Mouse (Mus musculus): Measurements from ENCODE around the gene Thap7. TPM values are rescaled to one million over a fixed set of nuclear protein-coding genes. Genes with fewer than 3 reads are reported as not detected.

The Thap7 gene
- polyA plus RNA-seq (2015; fragmentation: Illumina TruSeq; extraction: RNeasy Lipid Tissue Mini Kit (QIAGEN cat#74804); ENCODE audit: insufficient read depth, low read depth, low replicate concordance), result 11.2 TPM

DNA sequence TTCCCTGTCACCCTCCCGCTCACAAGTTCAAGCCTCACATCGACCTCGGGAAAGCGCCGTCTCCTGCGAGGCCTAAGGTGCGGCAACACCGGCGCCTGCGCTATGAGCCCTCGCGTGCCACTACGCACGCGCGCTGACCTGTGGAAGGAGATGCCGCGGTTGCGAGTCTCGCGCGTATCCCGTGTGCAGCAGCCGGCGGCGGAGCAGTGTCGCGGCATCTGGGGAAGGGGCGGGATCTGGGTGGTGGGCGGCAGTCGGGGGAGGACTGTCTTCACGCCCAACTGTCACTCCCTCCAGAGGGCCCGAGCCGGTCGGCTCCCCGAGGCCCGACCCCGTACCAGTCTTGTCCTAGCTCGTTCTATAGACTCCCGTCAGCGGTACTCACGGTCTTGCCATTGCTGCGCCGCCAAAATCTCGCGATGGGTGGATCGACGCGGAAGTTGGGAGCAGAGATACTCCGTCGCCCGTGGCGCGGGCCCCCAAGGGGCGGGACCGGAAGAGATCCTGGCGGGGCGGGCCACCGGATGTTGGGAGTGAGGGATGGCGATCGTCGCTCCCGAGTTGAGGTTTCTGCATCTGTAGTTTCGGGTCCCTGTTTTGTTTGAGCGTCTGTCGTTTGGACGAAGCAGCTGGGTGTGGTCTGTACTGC lies at the start of gene Thap7:
Thap7 (minus strand) TSS at position 497 of the 649 bp plus-strand sequence.

DNA sequence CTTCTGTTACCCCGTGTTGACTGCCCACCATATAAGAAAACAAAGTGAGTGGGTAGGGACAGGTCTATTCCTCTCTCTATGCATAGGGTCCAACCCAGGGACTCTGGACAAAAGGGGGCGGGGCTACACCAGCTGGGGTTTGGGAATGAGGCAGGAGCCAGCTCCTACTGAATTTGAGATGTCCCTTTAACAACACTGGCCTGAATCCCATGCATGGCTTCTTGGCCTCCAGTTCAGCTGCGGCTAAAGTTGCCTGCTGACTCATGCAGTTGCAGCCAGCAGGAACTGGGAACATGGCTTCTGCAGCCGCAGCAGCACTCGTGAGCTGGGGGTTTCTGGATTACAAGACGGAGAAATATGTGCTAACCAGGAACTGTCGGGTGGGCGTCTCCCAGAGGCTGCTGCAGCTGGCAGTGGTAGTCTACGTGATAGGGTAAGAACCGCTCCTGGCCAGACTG lies 30.8 kb upstream of the Thap7 start, which contains the start of gene P2rx6:
P2rx6 (plus strand) TSS at position 135 of the 458 bp plus-strand sequence.

DNA sequence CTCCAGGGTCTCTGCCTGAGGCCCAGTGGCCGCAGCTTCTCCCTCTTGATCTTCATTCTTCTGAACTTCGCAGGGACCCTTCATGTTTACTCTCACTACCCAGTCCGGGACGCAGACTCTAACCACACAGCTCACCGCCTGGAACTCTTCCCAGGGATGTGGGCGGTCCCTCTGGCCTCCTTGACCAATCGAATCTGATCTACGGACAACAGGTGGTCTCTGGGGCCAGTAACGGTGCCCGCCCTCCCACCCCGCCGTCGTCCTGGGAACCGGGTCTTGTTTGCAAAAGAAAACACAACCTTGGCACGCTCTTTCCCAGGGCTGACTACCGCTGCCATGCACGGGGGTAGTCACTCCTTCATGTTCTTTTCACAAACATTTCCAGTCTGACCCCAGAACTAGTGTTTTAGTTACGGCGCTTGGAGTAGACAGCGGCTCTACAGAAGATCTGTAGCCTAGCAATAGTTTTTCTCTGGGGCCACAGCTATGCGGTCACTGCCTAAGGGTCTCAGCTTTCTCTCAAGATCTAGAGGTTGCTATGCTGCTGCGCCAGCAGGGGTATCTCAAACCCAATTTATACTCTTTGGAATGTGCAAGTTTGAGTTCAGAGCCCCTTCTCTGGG lies 30.3 kb upstream of the Thap7 start, which contains the start of gene Lrrc74b:
Lrrc74b (minus strand) TSS at position 120 of the 623 bp plus-strand sequence.

DNA sequence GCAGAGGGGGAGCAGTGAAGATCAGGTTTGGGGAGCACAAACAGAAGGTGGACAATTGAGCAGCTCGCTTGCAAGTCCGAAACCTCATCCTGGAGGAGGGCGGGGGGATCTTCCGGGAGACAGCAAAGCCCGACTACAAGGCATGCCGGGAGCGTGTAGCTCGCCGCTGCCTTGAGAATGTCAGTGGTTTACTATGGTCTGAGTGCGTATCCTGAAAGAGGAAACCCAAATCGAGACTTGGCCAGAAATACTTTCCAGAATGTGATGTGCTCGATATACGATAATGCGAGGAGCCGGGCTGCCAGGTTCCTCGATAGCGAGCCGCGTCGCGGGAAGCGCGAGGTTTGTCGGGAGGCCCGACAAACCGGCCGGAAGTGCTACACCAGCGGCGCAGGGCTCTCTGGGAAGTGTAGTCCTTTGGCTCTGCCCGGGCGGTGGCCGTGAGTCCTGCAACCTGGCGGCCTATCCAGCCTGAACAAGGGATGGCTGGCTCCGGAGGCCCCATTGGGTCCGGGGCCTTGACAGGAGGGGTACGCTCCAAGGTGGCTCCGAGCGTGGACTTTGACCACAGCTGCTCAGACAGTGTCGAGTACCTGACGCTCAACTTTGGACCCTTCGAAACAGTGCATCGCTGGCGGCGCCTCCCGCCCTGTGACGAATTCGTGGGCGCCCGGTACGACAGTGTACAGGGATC lies 22.2 kb downstream of the Thap7 start, which contains the start of gene Lztr1:
Lztr1 (plus strand) TSS at position 143 of the 694 bp plus-strand sequence.

DNA sequence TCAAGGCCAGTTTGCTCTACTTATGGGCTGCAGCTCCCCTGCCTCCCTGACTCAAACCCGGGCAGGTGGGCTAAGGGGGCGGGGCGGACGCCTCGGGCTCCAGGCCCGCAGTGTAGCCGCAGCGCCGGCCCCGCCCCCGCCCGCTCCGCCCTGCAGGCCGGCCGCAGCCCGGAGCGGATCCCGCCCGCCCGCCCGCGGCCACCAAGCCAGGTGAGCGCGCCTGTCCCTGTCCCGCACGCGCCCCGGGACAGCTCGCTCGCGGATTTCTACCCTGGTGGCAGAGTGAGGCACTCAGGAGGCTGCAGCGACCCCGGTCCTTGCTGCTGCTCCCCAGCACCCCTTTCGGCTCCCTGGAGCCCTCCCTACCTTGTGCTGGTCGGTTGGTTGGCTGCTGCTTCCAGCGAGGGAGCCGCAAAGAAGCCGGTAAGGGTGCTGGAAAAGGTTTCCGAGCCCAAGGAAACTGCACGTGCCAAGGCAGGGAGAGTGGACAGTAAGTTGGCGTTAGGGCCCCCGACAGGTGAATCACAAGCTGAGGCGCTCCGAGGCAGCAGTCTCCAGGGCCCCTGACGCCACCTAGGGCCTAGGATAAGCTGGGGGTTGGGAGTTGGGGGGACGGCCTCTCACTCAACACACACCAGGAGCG lies 41.3 kb downstream of the Thap7 start, which contains the start of gene Aifm3:
Aifm3 (plus strand) TSS at position 143 of the 643 bp plus-strand sequence.

Other genes with a start within 250 kb of the Thap7 start
- 0.74 TPM for gene Serpind1, start 199.8 kb downstream of the Thap7 start, polyA plus RNA-seq (2015; fragmentation: Illumina TruSeq; extraction: RNeasy Lipid Tissue Mini Kit (QIAGEN cat#74804); ENCODE audit: insufficient read depth, low read depth, low replicate concordance)
- 4.2 TPM for gene Snap29, start 125.2 kb downstream of the Thap7 start, polyA plus RNA-seq (2015; fragmentation: Illumina TruSeq; extraction: RNeasy Lipid Tissue Mini Kit (QIAGEN cat#74804); ENCODE audit: insufficient read depth, low read depth, low replicate concordance)
- gene Pi4ka, start 124.8 kb downstream of the Thap7 start, polyA plus RNA-seq (2015; fragmentation: Illumina TruSeq; extraction: RNeasy Lipid Tissue Mini Kit (QIAGEN cat#74804); ENCODE audit: insufficient read depth, low read depth, low replicate concordance), result 22.8 TPM
- gene Crkl, start 79.1 kb downstream of the Thap7 start, polyA plus RNA-seq (2015; fragmentation: Illumina TruSeq; extraction: RNeasy Lipid Tissue Mini Kit (QIAGEN cat#74804); ENCODE audit: insufficient read depth, low read depth, low replicate concordance), result 4.9 TPM
- 5.8 TPM for gene Aifm3, start 41.5 kb downstream of the Thap7 start, polyA plus RNA-seq (2015; fragmentation: Illumina TruSeq; extraction: RNeasy Lipid Tissue Mini Kit (QIAGEN cat#74804); ENCODE audit: insufficient read depth, low read depth, low replicate concordance)
- 80.6 TPM for gene Lztr1, start 22.4 kb downstream of the Thap7 start, polyA plus RNA-seq (2015; fragmentation: Illumina TruSeq; extraction: RNeasy Lipid Tissue Mini Kit (QIAGEN cat#74804); ENCODE audit: insufficient read depth, low read depth, low replicate concordance)
- not detected for gene Lrrc74b, start 30.1 kb upstream of the Thap7 start, polyA plus RNA-seq (2015; fragmentation: Illumina TruSeq; extraction: RNeasy Lipid Tissue Mini Kit (QIAGEN cat#74804); ENCODE audit: insufficient read depth, low read depth, low replicate concordance)
- 1.2 TPM for gene P2rx6, start 30.7 kb upstream of the Thap7 start, polyA plus RNA-seq (2015; fragmentation: Illumina TruSeq; extraction: RNeasy Lipid Tissue Mini Kit (QIAGEN cat#74804); ENCODE audit: insufficient read depth, low read depth, low replicate concordance)
- 13.4 TPM for gene Slc7a4, start 52.1 kb upstream of the Thap7 start, polyA plus RNA-seq (2015; fragmentation: Illumina TruSeq; extraction: RNeasy Lipid Tissue Mini Kit (QIAGEN cat#74804); ENCODE audit: insufficient read depth, low read depth, low replicate concordance)
- 5.9 TPM for gene Smpd4, start 88.2 kb upstream of the Thap7 start, polyA plus RNA-seq (2015; fragmentation: Illumina TruSeq; extraction: RNeasy Lipid Tissue Mini Kit (QIAGEN cat#74804); ENCODE audit: insufficient read depth, low read depth, low replicate concordance)
- not detected for gene Ccdc74a, start 115.3 kb upstream of the Thap7 start, polyA plus RNA-seq (2015; fragmentation: Illumina TruSeq; extraction: RNeasy Lipid Tissue Mini Kit (QIAGEN cat#74804); ENCODE audit: insufficient read depth, low read depth, low replicate concordance)
- gene Med15, start 201.8 kb upstream of the Thap7 start, polyA plus RNA-seq (2015; fragmentation: Illumina TruSeq; extraction: RNeasy Lipid Tissue Mini Kit (QIAGEN cat#74804); ENCODE audit: insufficient read depth, low read depth, low replicate concordance), result 16.9 TPM
- 11.5 TPM for gene Klhl22, start 228.5 kb upstream of the Thap7 start, polyA plus RNA-seq (2015; fragmentation: Illumina TruSeq; extraction: RNeasy Lipid Tissue Mini Kit (QIAGEN cat#74804); ENCODE audit: insufficient read depth, low read depth, low replicate concordance)

Measured in pancreas, adult 10 weeks (tissue).